Mouse (Mus musculus): Measurements from ENCODE around the gene Iqcf4. TPM values are rescaled to one million over a fixed set of nuclear protein-coding genes. Genes with fewer than 3 reads are reported as not detected.

Iqcf4 gene
- polyA plus RNA-seq, 1 experiment, result not detected

- H3ac ChIP-seq (ENCODE audit: control insufficient read depth, insufficient read length), result no peak overlapping the region
- H3K4me2 ChIP-seq (ENCODE audit: low read depth), result no peak overlapping the region
- no peaks in the 10 kb centered on the region for H3K36me3 ChIP-seq (ENCODE audit: control insufficient read depth, insufficient read depth)
- H3K4me3 ChIP-seq, result no peak overlapping the region
- H3K79me2 ChIP-seq (ENCODE audit: control insufficient read depth, insufficient read depth), result no peaks in the 10 kb centered on the region
- H3K27me3 ChIP-seq (ENCODE audit: control insufficient read depth, insufficient read depth, insufficient read length), result peaks cover 4% of the 10 kb centered on the region
- TF ChIP-seq TCF3 (IDR thresholded peaks at IDR 0.05; ENCODE audit: insufficient read length, low read depth), result no peak
- no peak for TF ChIP-seq USF1 (IDR thresholded peaks at IDR 0.05; ENCODE audit: low read depth)
- TF ChIP-seq SRF (IDR thresholded peaks at IDR 0.05; ENCODE audit: control insufficient read depth, insufficient read length, low read depth), result no peak
- TF ChIP-seq POLR2AphosphoS2 (IDR thresholded peaks at IDR 0.05; ENCODE audit: insufficient read length, low read depth), result no peak
- TF ChIP-seq E2F4 (IDR thresholded peaks at IDR 0.05; ENCODE audit: insufficient read depth), result no peak
- no peak for TF ChIP-seq MYOG (IDR thresholded peaks at IDR 0.05; ENCODE audit: control insufficient read depth in 1 of 3, insufficient read depth in 1 of 3, insufficient read length in 2 of 3, low read depth in 2 of 3)
- no peak for TF ChIP-seq TCF12 (IDR thresholded peaks at IDR 0.05; ENCODE audit: insufficient read depth, poor library complexity, severe bottlenecking)
- TF ChIP-seq POLR2A (IDR thresholded peaks at IDR 0.05; ENCODE audit: insufficient read length, low read depth), result no peak
- TF ChIP-seq CEBPB (IDR thresholded peaks at IDR 0.05; ENCODE audit: insufficient read depth, poor library complexity, severe bottlenecking), result no peak
Observed at GRCm38 (mm10) chr9:106582552-106582951, 11.8 kb upstream of the Iqcf4 start.

- TF ChIP-seq TCF12 (IDR thresholded peaks at IDR 0.05; ENCODE audit: insufficient read depth, poor library complexity, severe bottlenecking) (no peak), MYOG (IDR thresholded peaks at IDR 0.05; ENCODE audit: control insufficient read depth in 1 of 3, insufficient read depth in 1 of 3, insufficient read length in 2 of 3, low read depth in 2 of 3) (no peak), REST (IDR thresholded peaks at IDR 0.05; ENCODE audit: insufficient read depth, insufficient read length) (no peak), E2F4 (IDR thresholded peaks at IDR 0.05; ENCODE audit: insufficient read depth) (no peak)
- H3K79me2 ChIP-seq (ENCODE audit: control insufficient read depth, insufficient read depth), result no peaks in the 10 kb centered on the region
- peaks cover 4% of the 10 kb centered on the region for H3K27me3 ChIP-seq (ENCODE audit: control insufficient read depth, insufficient read depth, insufficient read length)
- no peak overlapping the region for H3K4me3 ChIP-seq
- H3ac ChIP-seq (ENCODE audit: control insufficient read depth, insufficient read length), result no peak overlapping the region
- no peaks in the 10 kb centered on the region for H3K36me3 ChIP-seq (ENCODE audit: control insufficient read depth, insufficient read depth)
- H3K4me2 ChIP-seq (ENCODE audit: low read depth), result no peak overlapping the region
Observed at GRCm38 (mm10) chr9:106580016-106580415, 9.2 kb upstream of the Iqcf4 start.

- Histone ChIP-seq H3K4me2 (ENCODE audit: low read depth) (no peak overlapping the region), H3ac (ENCODE audit: control insufficient read depth, insufficient read length) (no peak overlapping the region), H3K4me3 (no peak overlapping the region), H3K36me3 (ENCODE audit: control insufficient read depth, insufficient read depth) (no peaks in the 10 kb centered on the region), H3K79me2 (ENCODE audit: control insufficient read depth, insufficient read depth) (no peaks in the 10 kb centered on the region), H3K27me3 (ENCODE audit: control insufficient read depth, insufficient read depth, insufficient read length) (peaks cover 4% of the 10 kb centered on the region)
- no peak for TF ChIP-seq TCF12 (IDR thresholded peaks at IDR 0.05; ENCODE audit: insufficient read depth, poor library complexity, severe bottlenecking)
- no peak for TF ChIP-seq MYOD1 (IDR thresholded peaks at IDR 0.05; ENCODE audit: control insufficient read depth in 1 of 3, insufficient read length in 2 of 3, low read depth in 2 of 3)
- no peak for TF ChIP-seq MAX (IDR thresholded peaks at IDR 0.05; ENCODE audit: low read depth)
- TF ChIP-seq E2F4 (IDR thresholded peaks at IDR 0.05; ENCODE audit: insufficient read depth), result no peak
- TF ChIP-seq POLR2A (IDR thresholded peaks at IDR 0.05; ENCODE audit: insufficient read length, low read depth), result no peak
- TF ChIP-seq MYOG (IDR thresholded peaks at IDR 0.05; ENCODE audit: control insufficient read depth in 1 of 3, insufficient read depth in 1 of 3, insufficient read length in 2 of 3, low read depth in 2 of 3), result no peak
- TF ChIP-seq SRF (IDR thresholded peaks at IDR 0.05; ENCODE audit: control insufficient read depth, insufficient read length, low read depth), result no peak
- no peak for TF ChIP-seq USF1 (IDR thresholded peaks at IDR 0.05; ENCODE audit: low read depth)
- no peak for TF ChIP-seq TCF3 (IDR thresholded peaks at IDR 0.05; ENCODE audit: insufficient read length, low read depth)
- TF ChIP-seq REST (IDR thresholded peaks at IDR 0.05; ENCODE audit: insufficient read depth, insufficient read length), result no peak
- no peak for TF ChIP-seq CEBPB (IDR thresholded peaks at IDR 0.05; ENCODE audit: insufficient read depth, poor library complexity, severe bottlenecking)
- TF ChIP-seq POLR2AphosphoS2 (IDR thresholded peaks at IDR 0.05; ENCODE audit: insufficient read length, low read depth), result no peak
Observed at GRCm38 (mm10) chr9:106576112-106576511, 5.3 kb upstream of the Iqcf4 start.

GRCm38 (mm10) chr9:106573366-106573765 lies 2.6 kb upstream of the Iqcf4 start:
- TF ChIP-seq MYOG (IDR thresholded peaks at IDR 0.05; ENCODE audit: control insufficient read depth in 1 of 3, insufficient read depth in 1 of 3, insufficient read length in 2 of 3, low read depth in 2 of 3) (no peak), CEBPB (IDR thresholded peaks at IDR 0.05; ENCODE audit: insufficient read depth, poor library complexity, severe bottlenecking) (no peak), USF1 (IDR thresholded peaks at IDR 0.05; ENCODE audit: low read depth) (no peak)
- H3K79me2 ChIP-seq (ENCODE audit: control insufficient read depth, insufficient read depth), result no peaks in the 10 kb centered on the region
- H3K4me3 ChIP-seq, result no peak overlapping the region
- no peak overlapping the region for H3K4me2 ChIP-seq (ENCODE audit: low read depth)
- no peak overlapping the region for H3ac ChIP-seq (ENCODE audit: control insufficient read depth, insufficient read length)
- H3K27me3 ChIP-seq (ENCODE audit: control insufficient read depth, insufficient read depth, insufficient read length), result peaks cover 2% of the 10 kb centered on the region
- no peaks in the 10 kb centered on the region for H3K36me3 ChIP-seq (ENCODE audit: control insufficient read depth, insufficient read depth)

- H3K4me2 ChIP-seq (ENCODE audit: low read depth), result no peak overlapping the region
- TF ChIP-seq POLR2AphosphoS2 (IDR thresholded peaks at IDR 0.05; ENCODE audit: insufficient read length, low read depth), result no peak
- TF ChIP-seq POLR2A (IDR thresholded peaks at IDR 0.05; ENCODE audit: insufficient read length, low read depth), result no peak
- TF ChIP-seq TCF12 (IDR thresholded peaks at IDR 0.05; ENCODE audit: insufficient read depth, poor library complexity, severe bottlenecking), result no peak
- no peak for TF ChIP-seq MAX (IDR thresholded peaks at IDR 0.05; ENCODE audit: low read depth)
- TF ChIP-seq TCF3 (IDR thresholded peaks at IDR 0.05; ENCODE audit: insufficient read length, low read depth), result no peak
- TF ChIP-seq REST (IDR thresholded peaks at IDR 0.05; ENCODE audit: insufficient read depth, insufficient read length), result no peak
- no peak for TF ChIP-seq MYOD1 (IDR thresholded peaks at IDR 0.05; ENCODE audit: control insufficient read depth in 1 of 3, insufficient read length in 2 of 3, low read depth in 2 of 3)
- TF ChIP-seq MYOG (IDR thresholded peaks at IDR 0.05; ENCODE audit: control insufficient read depth in 1 of 3, insufficient read depth in 1 of 3, insufficient read length in 2 of 3, low read depth in 2 of 3), result no peak
- no peak for TF ChIP-seq E2F4 (IDR thresholded peaks at IDR 0.05; ENCODE audit: insufficient read depth)
- TF ChIP-seq CEBPB (IDR thresholded peaks at IDR 0.05; ENCODE audit: insufficient read depth, poor library complexity, severe bottlenecking), result no peak
- no peak overlapping the region for H3ac ChIP-seq (ENCODE audit: control insufficient read depth, insufficient read length)
- peaks cover 9% of the 10 kb centered on the region for H3K27me3 ChIP-seq (ENCODE audit: control insufficient read depth, insufficient read depth, insufficient read length)
- no peaks in the 10 kb centered on the region for H3K36me3 ChIP-seq (ENCODE audit: control insufficient read depth, insufficient read depth)
- no peak overlapping the region for H3K4me3 ChIP-seq
- no peaks in the 10 kb centered on the region for H3K79me2 ChIP-seq (ENCODE audit: control insufficient read depth, insufficient read depth)
Observed at GRCm38 (mm10) chr9:106572186-106572585, 1.4 kb upstream of the Iqcf4 start.
